Mouse (Mus musculus) embryonic facial prominence, embryonic 12.5 days (tissue): Measurements from ENCODE around the gene Uox. TPM values are rescaled to one million over a fixed set of nuclear protein-coding genes. Genes with fewer than 3 reads are reported as not detected.

ENCODE experiments used
- ATAC-seq: fragments of 200-750 bp; cut with Nextera tagmentation; 2 replicates; pipeline ENCODE4 v1.8.0; 2017; ENCODE audit not compliant: insufficient number of reproducible peaks, insufficient read depth, low FRiP score, low TSS enrichment
- H3K27ac ChIP-seq: fragments of 300-500 bp; sonication (generic); 2 replicates; pipeline ENCODE4 v1.5.1; 2016; ENCODE audit warnings: mild to moderate bottlenecking
- H3K27me3 ChIP-seq: fragments of 300-500 bp; sonication (generic); 2 replicates; pipeline ENCODE4 v1.6.1; 2016; ENCODE audit warnings: mild to moderate bottlenecking, moderate library complexity
- H3K36me3 ChIP-seq: fragments of 300-500 bp; sonication (generic); 2 replicates; pipeline ENCODE4 v1.6.1; 2016; ENCODE audit warnings: mild to moderate bottlenecking
- H3K4me1 ChIP-seq: fragments of 300-500 bp; sonication (generic); 2 replicates; pipeline ENCODE4 v1.6.1; 2016
- H3K4me2 ChIP-seq: fragments of 300-500 bp; sonication (generic); replicated peaks from 2 replicates; pipeline ENCODE4 v1.6.1; 2016; ENCODE audit warnings: mild to moderate bottlenecking, moderate library complexity
- H3K4me3 ChIP-seq: fragments of 300-500 bp; sonication (generic); 2 replicates; pipeline ENCODE4 v1.5.1; 2016; ENCODE audit warnings: mild to moderate bottlenecking
- H3K9ac ChIP-seq: fragments of 300-500 bp; sonication (generic); 2 replicates; pipeline ENCODE4 v1.6.1; 2016; ENCODE audit warnings: mild to moderate bottlenecking, moderate library complexity
- H3K9me3 ChIP-seq: fragments of 300-500 bp; sonication (generic); 2 replicates; pipeline ENCODE4 v1.6.1; 2016; ENCODE audit warnings: mild to moderate bottlenecking, moderate library complexity
- WGBS: fragments of 180-500 bp; shearing (Covaris S2); methylation state at CpG from one replicate; pipeline ENCODE4 v1.1.7; 2016; 5-methylcytosine and 5-hydroxymethylcytosine counted together
- polyA plus RNA-seq: library from polyadenylated mRNA; unstranded; fragments of >200 nt; fragmentation: Nextera tagmentation; extraction: Ambion mirVana; gene quantifications from 2 replicates; pipeline ENCODE4 v1.2.1, GENCODE M21; 2016

The Uox gene
- polyA plus RNA-seq, 1 experiment from 2014 or later = not detected

- Histone ChIP-seq H3K4me3 (no peak overlapping the region), H3K9ac (no peak overlapping the region), H3K27me3 (no peaks in the 10 kb centered on the region), H3K9me3 (no peaks in the 10 kb centered on the region), H3K4me1 (no peaks in the 10 kb centered on the region), H3K36me3 (no peaks in the 10 kb centered on the region), H3K27ac (no peak overlapping the region), H3K4me2 (no peak overlapping the region)
- WGBS = 68% methylated on average over 6 of the region's 6 CpGs
- no peak for ATAC-seq
Observed at GRCm38 (mm10) chr3:146589523-146589922, 19.3 kb downstream of the Uox start.

- Histone ChIP-seq H3K4me1 (no peaks in the 10 kb centered on the region), H3K4me2 (no peak overlapping the region), H3K27me3 (no peaks in the 10 kb centered on the region), H3K36me3 (no peaks in the 10 kb centered on the region), H3K9me3 (no peaks in the 10 kb centered on the region), H3K27ac (no peak overlapping the region), H3K9ac (no peak overlapping the region), H3K4me3 (no peak overlapping the region)
- 87% methylated on average over 7 of the region's 7 CpGs for WGBS
- ATAC-seq = no peak
Observed at GRCm38 (mm10) chr3:146591159-146591558, 20.9 kb downstream of the Uox start.

GRCm38 (mm10) chr3:146591601-146592000, 21.4 kb downstream of the Uox start:
- no peaks in the 10 kb centered on the region for H3K36me3 ChIP-seq
- H3K4me3 ChIP-seq = no peak overlapping the region
- no peaks in the 10 kb centered on the region for H3K27me3 ChIP-seq
- H3K9me3 ChIP-seq = no peaks in the 10 kb centered on the region
- no peak overlapping the region for H3K27ac ChIP-seq
- H3K4me1 ChIP-seq = no peaks in the 10 kb centered on the region
- 44% methylated on average over 2 of the region's 2 CpGs for WGBS
- no peak overlapping the region for H3K4me2 ChIP-seq
- no peak overlapping the region for H3K9ac ChIP-seq
- no peak for ATAC-seq

GRCm38 (mm10) chr3:146595440-146595839, 25.2 kb downstream of the Uox start:
- H3K9me3 ChIP-seq = no peaks in the 10 kb centered on the region
- 92% methylated on average over 6 of the region's 6 CpGs for WGBS
- no peak for ATAC-seq

GRCm38 (mm10) chr3:146596387-146596786, 26.2 kb downstream of the Uox start:
- H3K4me2 ChIP-seq = no peak overlapping the region
- no peak for ATAC-seq

More at GRCm38 (mm10) chr3:146595440-146595839, 25.2 kb downstream of the Uox start:
- Histone ChIP-seq H3K36me3 (no peaks in the 10 kb centered on the region), H3K27ac (no peak overlapping the region), H3K4me3 (no peak overlapping the region), H3K9ac (no peak overlapping the region), H3K4me2 (no peak overlapping the region), H3K27me3 (no peaks in the 10 kb centered on the region), H3K4me1 (no peaks in the 10 kb centered on the region)

GRCm38 (mm10) chr3:146596864-146597263, 26.6 kb downstream of the Uox start:
- H3K4me2 ChIP-seq = no peak overlapping the region
- no peaks in the 10 kb centered on the region for H3K27me3 ChIP-seq
- no peak overlapping the region for H3K27ac ChIP-seq
- no peaks in the 10 kb centered on the region for H3K4me1 ChIP-seq
- 86% methylated on average over 7 of the region's 7 CpGs for WGBS
- no peak for ATAC-seq
- no peaks in the 10 kb centered on the region for H3K9me3 ChIP-seq
- H3K36me3 ChIP-seq = no peaks in the 10 kb centered on the region
- H3K4me3 ChIP-seq = no peak overlapping the region
- H3K9ac ChIP-seq = no peak overlapping the region

More at GRCm38 (mm10) chr3:146596387-146596786, 26.2 kb downstream of the Uox start:
- no peak overlapping the region for H3K27ac ChIP-seq
- no peak overlapping the region for H3K9ac ChIP-seq
- H3K4me1 ChIP-seq = no peaks in the 10 kb centered on the region
- no peaks in the 10 kb centered on the region for H3K27me3 ChIP-seq
- no peak overlapping the region for H3K4me3 ChIP-seq
- H3K9me3 ChIP-seq = no peaks in the 10 kb centered on the region
- 82% methylated on average over 8 of the region's 8 CpGs for WGBS
- H3K36me3 ChIP-seq = no peaks in the 10 kb centered on the region

- Histone ChIP-seq H3K4me1 (no peaks in the 10 kb centered on the region), H3K4me2 (no peak overlapping the region), H3K4me3 (no peak overlapping the region), H3K27ac (no peak overlapping the region), H3K27me3 (no peaks in the 10 kb centered on the region), H3K9me3 (no peaks in the 10 kb centered on the region), H3K9ac (no peak overlapping the region), H3K36me3 (no peaks in the 10 kb centered on the region)
- ATAC-seq = no peak
- 66% methylated on average over 6 of the region's 6 CpGs for WGBS
Observed at GRCm38 (mm10) chr3:146598411-146598810, 28.2 kb downstream of the Uox start.

GRCm38 (mm10) chr3:146599198-146599900, 29.1 kb downstream of the Uox start:
- H3K36me3 ChIP-seq = no peaks in the 10 kb centered on the region
- H3K9me3 ChIP-seq = no peaks in the 10 kb centered on the region
- H3K4me3 ChIP-seq = no peak overlapping the region
- H3K4me2 ChIP-seq = no peak overlapping the region
- no peaks in the 10 kb centered on the region for H3K27me3 ChIP-seq
- H3K9ac ChIP-seq = no peak overlapping the region
- no peak overlapping the region for H3K27ac ChIP-seq
- 91% methylated on average over 6 of the region's 6 CpGs for WGBS
- ATAC-seq = no peak
- no peaks in the 10 kb centered on the region for H3K4me1 ChIP-seq

GRCm38 (mm10) chr3:146601205-146601604, 31.0 kb downstream of the Uox start:
- ATAC-seq = no peak
- Histone ChIP-seq H3K27me3 (no peaks in the 10 kb centered on the region), H3K9ac (no peak overlapping the region), H3K36me3 (no peaks in the 10 kb centered on the region), H3K4me1 (no peaks in the 10 kb centered on the region), H3K4me2 (no peak overlapping the region), H3K27ac (no peak overlapping the region), H3K4me3 (no peak overlapping the region), H3K9me3 (no peaks in the 10 kb centered on the region)
- WGBS = 83% methylated on average over 2 of the region's 2 CpGs

GRCm38 (mm10) chr3:146602531-146602930, 32.3 kb downstream of the Uox start:
- Histone ChIP-seq H3K4me1 (no peaks in the 10 kb centered on the region), H3K9me3 (no peaks in the 10 kb centered on the region), H3K27me3 (no peaks in the 10 kb centered on the region), H3K27ac (no peak overlapping the region), H3K4me3 (no peak overlapping the region), H3K4me2 (no peak overlapping the region), H3K9ac (no peak overlapping the region), H3K36me3 (no peaks in the 10 kb centered on the region)
- no peak for ATAC-seq
- 93% methylated on average over 3 of the region's 3 CpGs for WGBS

- no peak for ATAC-seq
- H3K27me3 ChIP-seq = no peaks in the 10 kb centered on the region
- H3K9ac ChIP-seq = no peak overlapping the region
- H3K9me3 ChIP-seq = no peaks in the 10 kb centered on the region
- no peaks in the 10 kb centered on the region for H3K4me1 ChIP-seq
- 78% methylated on average over 9 of the region's 9 CpGs for WGBS
- H3K27ac ChIP-seq = no peak overlapping the region
- H3K4me3 ChIP-seq = no peak overlapping the region
- no peaks in the 10 kb centered on the region for H3K36me3 ChIP-seq
- no peak overlapping the region for H3K4me2 ChIP-seq
Observed at GRCm38 (mm10) chr3:146604647-146605046, 34.4 kb downstream of the Uox start.

- Histone ChIP-seq H3K27me3 (no peaks in the 10 kb centered on the region), H3K27ac (no peak overlapping the region), H3K4me3 (no peak overlapping the region), H3K9ac (no peak overlapping the region), H3K4me2 (no peak overlapping the region), H3K36me3 (no peaks in the 10 kb centered on the region), H3K4me1 (no peaks in the 10 kb centered on the region), H3K9me3 (no peaks in the 10 kb centered on the region)
- WGBS = 67% methylated on average over 1 of the region's 1 CpGs
- ATAC-seq = no peak
Observed at GRCm38 (mm10) chr3:146607368-146607767, 37.1 kb downstream of the Uox start.
